Mouse (Mus musculus): ENCODE results near the gene Hist2h2aa1. TPM values are rescaled to one million over a fixed set of nuclear protein-coding genes. Genes with fewer than 3 reads are reported as not detected.
A peak's percentile ranks its signal among the peaks of the same experiment; 100 is the strongest.
"Not testable (repeated sequence)": the region's sequence is repeated elsewhere in the genome, so short reads cannot be mapped to it uniquely, and the experiment has no call there.

Hist2h2aa1 gene
- polyA plus RNA-seq, 1 experiment from 2014 or later = 14.9 TPM

DNA sequence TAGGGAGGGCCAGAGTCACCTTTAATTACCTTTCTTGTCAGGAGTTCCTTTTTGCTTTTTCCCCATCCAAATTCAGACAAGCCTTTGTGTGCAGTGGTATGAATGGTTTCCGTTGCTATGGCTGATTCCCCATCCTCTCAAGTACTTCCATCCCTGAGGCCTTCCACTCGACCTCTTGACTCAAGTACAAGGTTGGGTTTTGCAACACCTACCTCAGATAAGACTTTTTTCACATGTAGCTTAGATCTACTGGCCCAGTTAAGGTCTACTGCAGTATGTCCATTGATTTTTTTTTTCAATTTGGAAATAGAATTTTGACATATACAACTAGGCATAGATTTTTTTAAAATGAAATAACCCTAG, 13.6 kb upstream of the Hist2h2aa1 start:
- no peak overlapping the region for H3K9ac ChIP-seq
- no peaks in the 10 kb centered on the region for H3K36me3 ChIP-seq
- H3K4me3 ChIP-seq = no peak overlapping the region
- no peaks in the 10 kb centered on the region for H3K27me3 ChIP-seq
- no peak overlapping the region for H3K27ac ChIP-seq
- H3K4me1 ChIP-seq = peaks cover 17% of the 10 kb centered on the region
- WGBS = 52% methylated on average over 2 of the region's 2 CpGs
- H3K4me2 ChIP-seq = no peak overlapping the region
- no peak for ATAC-seq (ENCODE audit: insufficient number of reproducible peaks, insufficient read depth, low FRiP score, low TSS enrichment, low read depth)
- H3K9me3 ChIP-seq = no peaks in the 10 kb centered on the region

DNA sequence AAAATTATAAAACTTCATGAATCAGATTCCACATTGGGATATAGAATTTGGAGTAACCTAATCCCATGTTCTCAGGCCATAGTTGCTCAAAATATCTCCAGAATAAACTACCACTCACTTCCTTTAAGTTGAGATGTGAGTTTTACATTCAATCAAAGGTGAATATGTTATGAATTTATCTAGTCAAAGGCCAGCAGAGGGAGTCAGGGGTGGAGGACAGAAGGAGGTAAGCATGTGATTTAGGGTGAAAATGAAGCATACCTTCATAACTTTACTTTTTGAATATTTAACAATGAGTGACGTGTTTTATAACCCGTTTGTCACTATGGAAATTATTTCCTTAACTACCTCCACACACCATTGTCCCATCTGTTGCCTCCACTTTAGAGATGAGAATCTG, 10.4 kb upstream of the Hist2h2aa1 start:
- 95% methylated on average over 2 of the region's 2 CpGs for WGBS
- H3K4me3 ChIP-seq = no peak overlapping the region
- no peak overlapping the region for H3K4me2 ChIP-seq
- no peak for ATAC-seq (ENCODE audit: insufficient number of reproducible peaks, insufficient read depth, low FRiP score, low TSS enrichment, low read depth)
- peaks cover 25% of the 10 kb centered on the region for H3K4me1 ChIP-seq
- H3K36me3 ChIP-seq = no peaks in the 10 kb centered on the region
- H3K9ac ChIP-seq = no peak overlapping the region
- no peak overlapping the region for H3K27ac ChIP-seq
- no peaks in the 10 kb centered on the region for H3K9me3 ChIP-seq
- H3K27me3 ChIP-seq = no peaks in the 10 kb centered on the region

DNA sequence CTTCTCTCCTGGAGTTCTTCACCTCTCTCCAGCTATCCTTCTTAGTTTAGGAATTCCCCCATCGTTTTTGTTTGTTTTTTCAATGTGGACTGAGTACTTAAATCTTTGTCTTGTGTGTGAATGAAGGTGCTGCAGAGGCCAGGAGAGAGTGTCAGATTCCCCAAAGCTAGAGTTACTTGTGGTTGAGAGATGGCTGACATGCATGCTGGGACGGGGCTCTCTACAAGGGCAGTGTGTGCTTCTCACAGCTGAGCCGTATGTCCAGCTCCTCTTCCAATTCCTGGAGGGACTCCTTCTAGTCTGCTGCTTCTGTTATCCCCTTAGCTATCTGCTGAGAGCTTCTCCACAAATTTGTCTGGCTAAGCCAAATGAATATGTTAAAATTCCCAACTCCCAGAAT, 9.5 kb upstream of the Hist2h2aa1 start:
- WGBS = 50% methylated on average over 3 of the region's 3 CpGs
- Histone ChIP-seq H3K27ac (peak overlapping the region; percentile 7; the same call in 1 of the 2 replicates), H3K36me3 (no peaks in the 10 kb centered on the region), H3K9ac (no peak overlapping the region), H3K4me2 (no peak overlapping the region), H3K4me3 (no peak overlapping the region), H3K4me1 (peaks cover 27% of the 10 kb centered on the region), H3K9me3 (no peaks in the 10 kb centered on the region), H3K27me3 (no peaks in the 10 kb centered on the region)
- ATAC-seq (ENCODE audit: insufficient number of reproducible peaks, insufficient read depth, low FRiP score, low TSS enrichment, low read depth) = no peak

- 76% methylated on average over 4 of the region's 4 CpGs for WGBS
- Histone ChIP-seq H3K4me3 (peak overlapping the region; percentile 48), H3K9me3 (no peaks in the 10 kb centered on the region), H3K9ac (peak overlapping the region; percentile 76), H3K4me1 (peaks cover 28% of the 10 kb centered on the region), H3K36me3 (no peaks in the 10 kb centered on the region), H3K27ac (peak overlapping the region; percentile 82), H3K4me2 (peak overlapping the region; percentile 62), H3K27me3 (no peaks in the 10 kb centered on the region)
- ATAC-seq (ENCODE audit: insufficient number of reproducible peaks, insufficient read depth, low FRiP score, low TSS enrichment, low read depth) = no peak
Observed at GRCm38 (mm10) chr3:96236834-96237334, 8.4 kb upstream of the Hist2h2aa1 start.

DNA sequence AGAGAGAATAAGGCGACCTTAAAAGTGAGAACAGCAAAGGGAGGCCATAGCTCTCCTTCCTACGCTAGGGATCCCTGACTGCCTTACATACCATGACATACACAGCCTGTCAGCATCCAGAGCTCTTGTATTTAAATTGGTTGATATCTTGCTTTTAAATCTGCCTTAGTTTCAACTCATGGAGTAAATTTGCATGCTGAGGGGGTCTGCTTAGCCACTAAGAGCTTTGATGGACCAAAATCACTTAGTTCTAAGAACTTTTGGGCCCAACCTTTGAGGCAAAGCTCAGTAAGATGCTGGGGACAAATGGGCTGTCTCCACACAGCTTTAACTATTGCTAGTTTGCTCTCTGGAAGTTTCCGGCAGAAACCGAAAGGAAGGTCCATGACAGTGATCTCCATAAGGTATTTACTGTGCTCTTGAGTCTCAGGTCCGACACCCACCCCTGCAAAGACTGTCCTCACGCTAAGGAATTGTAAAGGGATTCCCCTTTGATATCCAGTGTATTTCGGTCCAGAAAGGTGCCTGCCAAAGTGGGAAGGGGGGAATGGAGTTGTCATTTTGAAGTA, 7.9 kb upstream of the Hist2h2aa1 start:
- Histone ChIP-seq H3K4me2 (peak overlapping the region; percentile 62), H3K4me1 (peaks cover 30% of the 10 kb centered on the region), H3K27me3 (no peaks in the 10 kb centered on the region), H3K9me3 (no peaks in the 10 kb centered on the region), H3K36me3 (no peaks in the 10 kb centered on the region), H3K27ac (peak overlapping the region; percentile 82), H3K4me3 (peak overlapping the region; percentile 48), H3K9ac (peak overlapping the region; percentile 76)
- 19% methylated on average over 7 of the region's 7 CpGs for WGBS
- no peak for ATAC-seq (ENCODE audit: insufficient number of reproducible peaks, insufficient read depth, low FRiP score, low TSS enrichment, low read depth)

GRCm38 (mm10) chr3:96237904-96238511, 7.3 kb upstream of the Hist2h2aa1 start:
- no peak for ATAC-seq (ENCODE audit: insufficient number of reproducible peaks, insufficient read depth, low FRiP score, low TSS enrichment, low read depth)
- H3K4me1 ChIP-seq = peaks cover 31% of the 10 kb centered on the region
- 1% methylated on average over 12 of the region's 12 CpGs for WGBS
- H3K36me3 ChIP-seq = no peaks in the 10 kb centered on the region
- H3K27me3 ChIP-seq = no peaks in the 10 kb centered on the region
- H3K9me3 ChIP-seq = no peaks in the 10 kb centered on the region
- peak overlapping the region; percentile 62 for H3K4me2 ChIP-seq
- H3K4me3 ChIP-seq = peak overlapping the region; percentile 48
- H3K27ac ChIP-seq = peak overlapping the region; percentile 82
- peak overlapping the region; percentile 76 for H3K9ac ChIP-seq

DNA sequence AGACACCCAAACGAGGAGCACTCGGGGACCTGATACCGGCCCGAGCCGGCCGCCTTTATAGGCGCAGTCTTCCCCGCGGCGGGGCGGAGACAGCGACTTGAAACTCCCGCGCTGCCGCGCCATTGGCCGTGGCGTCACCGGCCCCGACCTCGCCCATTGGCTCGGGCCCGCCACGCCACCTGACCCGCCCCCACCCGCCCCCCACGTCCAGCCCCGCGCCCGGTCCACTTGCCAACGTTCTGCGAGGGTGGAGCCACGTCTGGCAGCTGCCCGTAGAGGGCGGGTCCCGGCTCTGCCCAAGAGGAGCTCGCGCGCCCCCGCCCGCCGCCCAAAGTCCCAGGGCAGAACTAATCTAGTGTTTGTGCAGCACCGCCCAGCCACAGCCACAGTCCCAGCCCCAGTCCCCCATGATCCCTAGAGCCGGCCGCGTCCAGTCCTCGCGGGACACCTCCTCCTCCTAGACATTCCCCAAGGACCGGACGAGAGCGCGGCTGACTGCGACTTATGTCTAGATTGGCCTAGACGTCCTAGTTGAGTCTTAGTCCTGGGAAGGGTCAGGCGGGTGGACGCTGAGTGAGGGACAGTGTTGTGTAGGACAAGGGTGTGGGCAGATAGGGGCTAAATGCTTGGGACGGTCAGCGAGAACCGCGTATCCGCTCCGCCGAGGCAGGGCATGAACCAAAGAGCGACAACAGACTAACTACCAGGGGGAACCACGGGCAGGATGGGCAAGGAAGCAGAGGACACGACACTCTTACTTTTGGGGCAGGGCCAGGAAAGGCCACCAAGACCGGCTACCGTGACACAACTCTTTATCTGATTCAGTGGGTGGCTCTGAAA, 6.1 kb upstream of the Hist2h2aa1 start, which contains the start of gene Hist2h3c2:
Gene Hist2h3c2 (minus strand): TSS at position 174 of the 840 bp plus-strand sequence.
- 0% methylated on average over 12 of the region's 68 CpGs for WGBS
- peak; percentile 90 for ATAC-seq (ENCODE audit: insufficient number of reproducible peaks, insufficient read depth, low FRiP score, low TSS enrichment, low read depth)
- not testable (repeated sequence) for H3K27me3 ChIP-seq, H3K36me3 ChIP-seq, H3K9me3 ChIP-seq
- Histone ChIP-seq H3K4me2 (peak within 1 kb of the TSS; percentile 62), H3K27ac (peak within 1 kb of the TSS; percentile 82), H3K9ac (peak within 1 kb of the TSS; percentile 76), H3K4me3 (peak within 1 kb of the TSS; percentile 48), H3K4me1 (peaks cover 42% of the 10 kb centered on the region)

DNA sequence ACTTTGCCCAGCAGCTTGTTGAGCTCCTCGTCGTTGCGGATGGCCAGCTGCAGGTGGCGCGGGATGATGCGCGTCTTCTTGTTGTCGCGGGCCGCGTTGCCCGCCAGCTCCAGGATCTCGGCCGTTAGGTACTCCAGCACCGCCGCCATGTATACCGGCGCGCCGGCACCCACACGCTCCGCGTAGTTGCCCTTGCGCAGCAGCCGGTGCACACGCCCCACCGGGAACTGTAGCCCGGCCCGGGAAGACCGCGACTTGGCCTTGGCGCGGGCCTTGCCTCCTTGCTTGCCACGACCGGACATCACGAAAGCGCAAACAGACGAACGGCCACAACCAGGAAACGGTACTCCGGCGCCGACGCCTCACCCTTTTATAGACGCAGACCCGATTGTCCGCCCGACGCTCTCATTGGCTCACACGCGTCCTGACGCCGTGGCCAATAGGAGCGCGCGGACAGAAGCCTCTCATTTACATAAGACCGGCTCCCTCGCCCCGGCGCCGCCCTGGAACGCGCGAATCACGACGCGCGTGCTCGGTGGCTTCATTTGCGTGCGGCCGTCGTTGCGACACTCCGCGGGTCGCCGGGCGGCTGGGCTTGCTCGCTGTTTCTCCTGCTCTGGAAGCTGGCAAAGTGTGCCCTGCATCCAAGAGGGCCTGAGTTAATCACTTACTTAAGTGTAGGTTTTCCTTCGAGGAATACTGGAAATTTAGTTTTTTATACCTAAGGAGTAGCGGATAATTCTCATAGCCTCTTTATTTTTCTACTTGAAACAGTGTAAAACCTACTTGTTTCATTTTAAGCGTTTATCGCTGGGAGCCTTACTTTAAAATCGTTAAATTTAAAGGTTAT, 5.1 kb upstream of the Hist2h2aa1 start, which contains the start of gene Hist2h2aa2:
Gene Hist2h2aa2 (minus strand): TSS at position 328 of the 850 bp plus-strand sequence.
- not testable (repeated sequence) for H3K36me3 ChIP-seq
- ATAC-seq (ENCODE audit: insufficient number of reproducible peaks, insufficient read depth, low FRiP score, low TSS enrichment, low read depth) = peak; percentile 85

DNA sequence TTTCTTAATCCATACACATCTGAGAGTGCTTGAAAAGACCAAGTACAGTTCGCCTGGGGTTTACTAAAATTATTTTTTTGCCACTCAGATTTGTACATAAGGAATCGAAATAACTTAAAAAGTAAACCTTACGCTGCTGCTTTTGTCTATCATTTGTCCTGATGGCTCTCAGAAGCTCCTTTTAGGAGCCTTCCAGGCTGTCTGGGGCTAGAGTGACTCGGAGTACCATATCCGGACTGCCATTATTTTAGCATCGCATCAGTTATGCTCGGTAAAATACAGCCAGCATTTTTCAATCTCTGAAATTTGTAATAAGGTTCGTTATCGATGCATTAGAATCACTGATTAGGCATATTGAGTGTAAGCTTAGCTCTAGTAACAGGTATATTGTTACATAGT, 4.5 kb upstream of the Hist2h2aa1 start:
- H3K4me3 ChIP-seq = peak overlapping the region; percentile 32

More for the DNA sequence above, 5.1 kb upstream of the Hist2h2aa1 start, which contains the start of gene Hist2h2aa2:
- peak within 1 kb of the TSS; percentile 65 for H3K9ac ChIP-seq
- WGBS = 3% methylated on average over 39 of the region's 85 CpGs
- peak within 1 kb of the TSS; percentile 36 for H3K4me3 ChIP-seq
- H3K27ac ChIP-seq = peak within 1 kb of the TSS; percentile 92
- H3K4me1 ChIP-seq = peaks cover 47% of the 10 kb centered on the region
- not testable (repeated sequence) for H3K9me3 ChIP-seq, H3K27me3 ChIP-seq
- peak within 1 kb of the TSS; percentile 54 for H3K4me2 ChIP-seq

DNA sequence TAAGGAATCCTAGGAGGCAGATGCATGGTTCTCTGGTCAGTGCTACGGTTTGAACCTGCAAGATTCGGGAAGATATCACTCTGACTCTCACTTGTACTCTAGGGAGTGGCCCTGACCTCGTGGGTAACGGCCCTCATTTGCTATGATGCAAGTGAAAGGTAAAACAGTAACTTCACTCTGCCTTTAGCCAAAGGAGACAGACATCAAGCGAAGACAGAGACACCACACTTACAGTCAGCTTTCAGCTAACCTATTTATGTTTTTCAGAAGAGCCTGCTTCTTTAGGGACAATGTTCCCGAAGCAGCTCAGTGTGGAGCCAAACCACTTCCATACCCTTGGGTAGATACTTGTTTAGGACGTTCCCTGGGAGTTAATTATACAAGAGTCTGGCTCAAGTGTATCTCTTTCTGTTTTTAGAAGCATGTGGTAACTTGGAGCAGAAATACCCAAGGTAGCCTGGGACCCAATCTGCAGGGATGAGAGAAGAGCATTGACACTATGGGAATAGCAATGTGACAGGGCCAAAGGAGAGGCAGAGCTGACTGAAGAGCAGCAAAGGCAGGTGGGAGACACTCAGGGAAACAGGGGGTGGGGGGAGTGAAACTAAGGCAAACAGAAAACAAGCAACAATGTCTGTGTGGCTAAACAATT, 1.2 kb upstream of the Hist2h2aa1 start:
- 78% methylated on average over 7 of the region's 7 CpGs for WGBS
- no peak for ATAC-seq (ENCODE audit: insufficient number of reproducible peaks, insufficient read depth, low FRiP score, low TSS enrichment, low read depth)

More for the DNA sequence above, 4.5 kb upstream of the Hist2h2aa1 start:
- Histone ChIP-seq H3K4me2 (peak overlapping the region; percentile 54), H3K9ac (peak overlapping the region; percentile 65), H3K9me3 (no peaks in the 10 kb centered on the region), H3K27ac (peak overlapping the region; percentile 92), H3K4me1 (peaks cover 45% of the 10 kb centered on the region), H3K27me3 (no peaks in the 10 kb centered on the region), H3K36me3 (no peaks in the 10 kb centered on the region)
- no peak for ATAC-seq (ENCODE audit: insufficient number of reproducible peaks, insufficient read depth, low FRiP score, low TSS enrichment, low read depth)
- 77% methylated on average over 9 of the region's 9 CpGs for WGBS

More for the DNA sequence above, 1.2 kb upstream of the Hist2h2aa1 start:
- H3K4me3 ChIP-seq = peak overlapping the region; percentile 51
- H3K9me3 ChIP-seq = no peaks in the 10 kb centered on the region
- H3K27me3 ChIP-seq = no peaks in the 10 kb centered on the region
- peak overlapping the region; percentile 62 for H3K4me2 ChIP-seq
- peaks cover 38% of the 10 kb centered on the region for H3K4me1 ChIP-seq
- H3K36me3 ChIP-seq = no peaks in the 10 kb centered on the region
- peak overlapping the region; percentile 98 for H3K27ac ChIP-seq
- peak overlapping the region; percentile 76 for H3K9ac ChIP-seq
